Mouse (Mus musculus) G1E (cell line): ENCODE measurements around the gene Urb1.

Source experiments
- CTCF ChIP-seq: IDR thresholded peaks from 2 replicates; pipeline ENCODE4 v1.5.1; 2012; ENCODE audit warnings: low read depth, low read length, inconsistent platforms, mixed read lengths
- GATA1 ChIP-seq: IDR thresholded peaks from 2 replicates; pipeline ENCODE4 v1.6.1; 2012; ENCODE audit warnings: borderline replicate concordance, low read length, inconsistent platforms, mixed read lengths
- GATA2 ChIP-seq: IDR thresholded peaks from 2 replicates; pipeline ENCODE4 v1.6.1; 2012; ENCODE audit warnings: low read depth, low read length, inconsistent platforms, borderline replicate concordance
- POLR2AphosphoS5 ChIP-seq: IDR thresholded peaks from 2 replicates; pipeline ENCODE4 v1.6.1; 2012; ENCODE audit warnings: low read depth, low read length, inconsistent platforms; ENCODE audit not compliant: insufficient replicate concordance
- TAL1 ChIP-seq: conservative IDR thresholded peaks from 2 replicates; pipeline ENCODE4 v1.6.1; 2012; ENCODE audit warnings: low read depth, low read length, inconsistent platforms, mixed read lengths

- TF ChIP-seq CTCF (no peak), GATA2 (no peak), GATA1 (no peak), TAL1 (no peak), POLR2AphosphoS5 (no peak)
Measured at GRCm38 (mm10) chr16:90783302-90783701, 26.9 kb downstream of the Urb1 start.
